Mouse (Mus musculus): ENCODE measurements around the gene Ldhb. TPM values are rescaled to one million over a fixed set of nuclear protein-coding genes. Genes with fewer than 3 reads are reported as not detected.
"Not testable (repeated sequence)": the region's sequence is repeated elsewhere in the genome, so short reads cannot be mapped to it uniquely, and the experiment has no call there.

Ldhb gene
- total RNA-seq, 2 experiments from 2014 or later, result 818 to 835 TPM

GRCm38 (mm10) chr6:142511516-142512135 is 3.9 kb upstream of the Ldhb start:
- no peak for DNase-seq (ENCODE audit: extremely low spot score in 1 of 2, low spot score in 2 of 2)
- Histone ChIP-seq H3K4me3 (no peak overlapping the region), H3K27ac (no peak overlapping the region)
- no peak for TF ChIP-seq CTCF (IDR thresholded peaks at IDR 0.05)
- intact Hi-C loops (cut with DNase I), result no loop called here

GRCm38 (mm10) chr6:142508663-142509062 is 906 bp upstream of the Ldhb start:
- no peak for DNase-seq (ENCODE audit: extremely low spot score in 1 of 2, low spot score in 2 of 2)
- no peak for TF ChIP-seq CTCF (IDR thresholded peaks at IDR 0.05)
- intact Hi-C loops (cut with DNase I), result loop anchor here (5.0 to 10.0 kb wide), 2 partner anchors 161 to 656 kb away; partner anchors contain the start of genes Etnk1 and Pyroxd1
- Histone ChIP-seq H3K4me3 (no peak overlapping the region), H3K27ac (no peak overlapping the region)

- Histone ChIP-seq H3K4me3 (peak overlapping the region; percentile 79), H3K27ac (peak overlapping the region; percentile 93)
- DNase-seq (ENCODE audit: extremely low spot score in 1 of 2, low spot score in 2 of 2), result peak; percentile 22 to 55
- TF ChIP-seq CTCF (IDR thresholded peaks at IDR 0.05), result no peak
- intact Hi-C loops (cut with DNase I), result loop anchor here (5.0 to 10.0 kb wide), 2 partner anchors 160 to 658 kb away; partner anchors contain the start of genes Etnk1 and Pyroxd1
These were observed 548 bp downstream of the Ldhb start for GRCm38 (mm10) chr6:142507033-142507784.

- no peak for TF ChIP-seq CTCF (IDR thresholded peaks at IDR 0.05)
- intact Hi-C loops (cut with DNase I), result loop anchor here (5.0 to 10.0 kb wide), 2 partner anchors 159 to 658 kb away; partner anchors contain the start of genes Etnk1 and Pyroxd1
- H3K27ac ChIP-seq, result peak overlapping the region; percentile 93
- DNase-seq (ENCODE audit: extremely low spot score in 1 of 2, low spot score in 2 of 2), result no peak
- peak overlapping the region; percentile 79 for H3K4me3 ChIP-seq
These were observed 1.3 kb downstream of the Ldhb start for GRCm38 (mm10) chr6:142506338-142507032.

GRCm38 (mm10) chr6:142503601-142504000 is 4.2 kb downstream of the Ldhb start:
- Histone ChIP-seq H3K27ac (peak overlapping the region; percentile 9; the same call in 1 of the 2 replicates), H3K4me3 (peak overlapping the region; percentile 15)
- intact Hi-C loops (cut with DNase I), result loop anchor here (10.0 kb wide), 1 partner anchor 661 kb away; the partner anchor contains the start of gene Etnk1
- DNase-seq (ENCODE audit: extremely low spot score in 1 of 2, low spot score in 2 of 2), result no peak
- no peak for TF ChIP-seq CTCF (IDR thresholded peaks at IDR 0.05)

- TF ChIP-seq CTCF (IDR thresholded peaks at IDR 0.05), result no peak
- no peak overlapping the region for H3K27ac ChIP-seq
- no peak overlapping the region for H3K4me3 ChIP-seq
- no peak for DNase-seq (ENCODE audit: extremely low spot score in 1 of 2, low spot score in 2 of 2)
- intact Hi-C loops (cut with DNase I), result loop anchor here (10.0 kb wide), 1 partner anchor 662 kb away; the partner anchor contains the start of gene Etnk1
These were observed 5.1 kb downstream of the Ldhb start for GRCm38 (mm10) chr6:142502519-142503125.

DNA sequence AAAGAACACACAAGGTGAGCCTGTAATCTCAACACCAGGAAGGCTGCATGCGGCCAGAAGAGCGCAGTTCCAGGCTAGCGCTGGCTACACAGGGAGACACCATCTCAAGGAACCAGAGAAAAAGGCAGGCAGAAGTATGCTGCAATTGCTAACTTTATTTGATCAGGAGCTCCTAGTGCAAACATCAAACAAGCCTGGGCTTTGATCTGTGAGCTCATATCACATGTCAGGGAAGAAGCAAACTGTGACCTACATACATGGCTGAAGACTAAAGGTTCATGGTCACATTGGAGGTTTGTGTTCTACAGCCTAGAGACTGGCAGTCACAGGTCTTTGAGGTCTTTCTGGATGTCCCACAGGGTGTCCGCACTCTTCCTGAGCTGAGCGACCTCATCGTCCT is 17.6 kb downstream of the Ldhb start:
- intact Hi-C loops (cut with DNase I); H3K4me3 ChIP-seq; DNase-seq (ENCODE audit: extremely low spot score in 1 of 2, low spot score in 2 of 2); H3K27ac ChIP-seq: not testable (repeated sequence)

GRCm38 (mm10) chr6:142487638-142488037 is 20.1 kb downstream of the Ldhb start:
- Histone ChIP-seq H3K4me3 (no peak overlapping the region), H3K27ac (no peak overlapping the region)
- TF ChIP-seq CTCF (IDR thresholded peaks at IDR 0.05), result no peak
- intact Hi-C loops (cut with DNase I), result no loop called here
- no peak for DNase-seq (ENCODE audit: extremely low spot score in 1 of 2, low spot score in 2 of 2)

DNA sequence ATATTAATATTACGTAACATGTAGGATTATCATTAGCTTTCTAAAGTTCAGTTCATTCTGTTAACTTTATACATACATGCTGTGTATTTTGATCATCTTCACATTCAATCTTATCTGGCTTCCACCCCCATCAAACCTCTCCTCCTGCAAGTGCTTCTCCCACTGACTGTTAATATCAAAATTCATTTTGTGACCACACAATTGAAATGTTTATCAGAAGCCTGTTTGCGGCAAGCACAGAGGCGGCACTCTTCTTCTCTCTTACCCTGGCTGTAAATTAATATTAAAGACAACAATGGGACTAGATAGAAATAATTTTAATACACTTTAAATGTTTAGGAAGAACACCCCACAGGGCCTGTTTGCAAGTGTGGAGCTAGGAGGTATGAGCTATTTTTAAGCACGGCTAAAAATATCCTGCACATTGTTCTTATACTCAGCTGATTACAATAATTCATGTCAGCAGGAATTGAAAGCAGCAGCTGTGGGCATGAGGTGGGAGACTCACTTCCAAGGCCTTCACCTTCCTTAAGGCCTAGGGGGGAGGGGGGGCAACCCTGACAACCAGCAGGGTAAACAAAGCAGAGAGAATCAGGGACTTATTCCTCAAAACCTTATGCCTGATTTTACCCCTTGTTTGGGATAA is 22.2 kb downstream of the Ldhb start:
- no peak overlapping the region for H3K4me3 ChIP-seq
- DNase-seq (ENCODE audit: extremely low spot score in 1 of 2, low spot score in 2 of 2), result no peak
- intact Hi-C loops (cut with DNase I), result no loop called here

DNA sequence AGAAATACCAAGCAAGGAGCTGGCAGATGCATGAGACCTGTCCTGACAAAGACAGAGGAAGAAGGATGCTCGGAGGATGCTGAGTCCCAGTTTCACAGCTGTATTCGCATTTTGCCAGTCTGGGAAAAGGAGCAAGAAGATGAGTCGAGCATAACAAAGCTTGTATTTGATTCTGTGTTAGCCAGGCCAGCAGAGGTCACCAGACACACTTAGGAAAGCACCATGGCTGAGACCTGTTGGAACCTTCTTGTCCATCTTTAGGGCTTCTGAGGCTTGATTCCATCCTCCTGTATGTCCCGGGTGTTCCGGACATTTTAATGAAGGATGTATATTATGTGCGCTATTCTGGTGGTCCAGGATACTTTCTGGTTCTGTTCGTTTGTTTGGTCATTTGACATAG is 30.5 kb downstream of the Ldhb start:
- Histone ChIP-seq H3K27ac (no peak overlapping the region), H3K4me3 (no peak overlapping the region)
- TF ChIP-seq CTCF (IDR thresholded peaks at IDR 0.05), result peak; percentile 29
- no peak for DNase-seq (ENCODE audit: extremely low spot score in 1 of 2, low spot score in 2 of 2)
- intact Hi-C loops (cut with DNase I), result no loop called here

More for the DNA sequence above, 22.2 kb downstream of the Ldhb start:
- H3K27ac ChIP-seq, result no peak overlapping the region
- no peak for TF ChIP-seq CTCF (IDR thresholded peaks at IDR 0.05)

DNA sequence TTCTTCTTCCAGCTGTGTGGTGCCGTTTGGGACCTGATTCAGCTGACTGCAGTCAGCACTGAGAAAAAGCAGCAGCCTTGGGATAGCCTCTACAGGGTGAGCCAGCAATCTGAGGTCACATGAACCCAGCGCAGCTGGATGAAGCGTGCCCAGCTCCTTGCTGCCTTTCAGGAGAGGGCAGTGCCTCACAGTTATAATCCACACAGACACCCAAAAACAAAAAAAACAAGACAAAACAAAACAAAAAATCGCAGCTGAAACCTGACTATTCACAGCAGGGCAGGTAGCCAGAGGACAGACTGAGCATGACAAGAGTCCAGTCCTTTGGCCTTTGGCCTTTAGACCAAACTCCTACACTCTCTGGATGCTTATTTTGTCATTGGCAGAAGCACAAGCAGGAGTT is 35.0 kb downstream of the Ldhb start, which contains the start of gene Gys2:
TSS of gene Gys2 (minus strand) at position 309 of the 403 bp plus-strand sequence.
- intact Hi-C loops (cut with DNase I), result no loop called here
- no peak within 1 kb of the TSS for H3K4me3 ChIP-seq
- TF ChIP-seq CTCF (IDR thresholded peaks at IDR 0.05), result no peak
- no peak for DNase-seq (ENCODE audit: extremely low spot score in 1 of 2, low spot score in 2 of 2)
- H3K27ac ChIP-seq, result no peak within 1 kb of the TSS
